ENCODE assay signal across 22 mouse cellular contexts in genomic region chr19:43699763-43700155, GRCm38 (mm10). TPM values are rescaled to one million over a fixed set of nuclear protein-coding genes. Genes with fewer than 3 reads are reported as not detected.
DNase-seq lines count a peak whose midpoint lies in the region; ATAC-seq and TF ChIP-seq lines count a peak whose summit lies in the region.
"Had no signal": no experiment of that assay in that cellular context is flagged by ENCODE, and none has a peak within 500 bp of the region (broad histone marks: within the 10 kb centered on the region; RNA-seq: fewer than 3 reads in every experiment).

No protein-coding gene starts in this region.

- H3K27ac ChIP-seq in layer of hippocampus, adult 2 months: peak overlapping the region; percentile 29
- H3K27ac ChIP-seq: embryonic facial prominence, embryonic 13.5 days; forebrain, embryonic 12.5 days; gastrocnemius, adult 2 months; heart, embryonic 13.5 days; hindbrain, embryonic 15.5 days had no signal

- no peak for DNase-seq in frontal cortex, postnatal 14 days (ENCODE audit: low spot score in 2 of 2)
- DNase-seq in layer of hippocampus, adult 2 months (ENCODE audit: low spot score in 2 of 2): no peak
- no peak for DNase-seq in layer of hippocampus, adult 9-10 months (ENCODE audit: low spot score)
- peak; percentile 27 for DNase-seq in right cerebral cortex, postnatal 25 days
- DNase-seq in right cerebral cortex, postnatal 4 days: no peak
- DNase-seq in cerebellum, adult 11-12 months: no peak
- DNase-seq: adrenal gland, adult 8-10 months; adrenal gland, postnatal 36 days; B cell, adult 2 months; cerebellum, adult 11 months; cerebellum, adult 9-10 months; cerebellum, postnatal 25 days; gastrocnemius, adult 2 months; gastrocnemius, postnatal 25 days; heart, postnatal 36 days had no signal

- no peak overlapping the region for H3K4me3 ChIP-seq in layer of hippocampus, adult 2 months
- H3K4me3 ChIP-seq: embryonic facial prominence, embryonic 13.5 days; forebrain, embryonic 12.5 days; gastrocnemius, adult 2 months; heart, embryonic 13.5 days; hindbrain, embryonic 15.5 days had no signal

- no peak for TF ChIP-seq CTCF in layer of hippocampus, adult 2 months (conservative IDR thresholded peaks at IDR 0.05)

- peak; percentile 58 for ATAC-seq in frontal cortex, adult (ENCODE audit: low TSS enrichment)
- ATAC-seq: CD4-positive, CD25-positive, alpha-beta regulatory T cell, adult 4 months; forebrain, embryonic 16.5 days had no signal

RNA-seq across cellular contexts. Expression of gene Entpd7, which starts 10.3 kb away (rescaled TPM):
- 10 to 100 TPM; 19.1 to 20.2 TPM for total RNA-seq in layer of hippocampus, adult 2 months (2021)

RNA-seq across cellular contexts. Expression of gene Slc25a28, which starts 25.1 kb away (rescaled TPM):
- total RNA-seq in layer of hippocampus, adult 2 months (2021): 10 to 100 TPM; 44.3 to 45.2 TPM

RNA-seq across cellular contexts. Expression of gene Cutc, which starts 53.0 kb away (rescaled TPM):
- total RNA-seq in layer of hippocampus, adult 2 months (2021): 1 to 10 TPM; 6.6 to 7.6 TPM

RNA-seq across cellular contexts. Expression of gene Cox15, which starts 53.0 kb away (rescaled TPM):
- total RNA-seq in layer of hippocampus, adult 2 months (2021): 10 to 100 TPM; 13.6 to 19.4 TPM
